Mouse (Mus musculus): ENCODE results near the gene Ilf3. TPM values are rescaled to one million over a fixed set of nuclear protein-coding genes. Genes with fewer than 3 reads are reported as not detected.

Ilf3 gene
- total and polyA plus RNA-seq, 2 experiments from 2014 or later, result 105 to 198 TPM

GRCm38 (mm10) chr9:21447778-21448177 is 80.1 kb downstream of the Ilf3 start:
- WGBS, result 100% methylated on average over 2 of the region's 2 CpGs
- Histone ChIP-seq H3K27ac (ENCODE audit: low read depth, low read length) (no peak overlapping the region), H3K4me2 (ENCODE audit: low read depth, low read length, poor library complexity, severe bottlenecking) (no peak overlapping the region), H3K4me1 (ENCODE audit: insufficient read depth, low read length) (no peaks in the 10 kb centered on the region), H3K36me3 (ENCODE audit: insufficient read depth, low read length) (peaks cover 2% of the 10 kb centered on the region; the same call in 1 of the 2 replicates), H3K4me3 (ENCODE audit: low read depth, low read length) (no peak overlapping the region), H3K27me3 (ENCODE audit: insufficient read depth, low read length) (no peaks in the 10 kb centered on the region), H3K9me3 (ENCODE audit: low read length) (no peaks in the 10 kb centered on the region), H3K9ac (replicated peaks; ENCODE audit: low read length, poor library complexity, severe bottlenecking) (no peak overlapping the region)
- TF ChIP-seq CTCF (IDR thresholded peaks at IDR 0.05), result no peak
- no peak for DNase-seq (ENCODE audit: low spot score)
- ATAC-seq (ENCODE audit: low FRiP score), result no peak

GRCm38 (mm10) chr9:21449710-21450109 is 82.0 kb downstream of the Ilf3 start:
- WGBS, result 85% methylated on average over 2 of the region's 2 CpGs
- no peak for TF ChIP-seq CTCF (IDR thresholded peaks at IDR 0.05)
- ATAC-seq (ENCODE audit: low FRiP score), result no peak
- no peaks in the 10 kb centered on the region for H3K27me3 ChIP-seq (ENCODE audit: insufficient read depth, low read length)
- no peak overlapping the region for H3K4me2 ChIP-seq (ENCODE audit: low read depth, low read length, poor library complexity, severe bottlenecking)
- DNase-seq (ENCODE audit: low spot score), result no peak
- no peak overlapping the region for H3K4me3 ChIP-seq (ENCODE audit: low read depth, low read length)
- no peak overlapping the region for H3K27ac ChIP-seq (ENCODE audit: low read depth, low read length)
- H3K36me3 ChIP-seq (ENCODE audit: insufficient read depth, low read length), result peaks cover 2% of the 10 kb centered on the region; the same call in 1 of the 2 replicates
- no peaks in the 10 kb centered on the region for H3K9me3 ChIP-seq (ENCODE audit: low read length)
- no peak overlapping the region for H3K9ac ChIP-seq (replicated peaks; ENCODE audit: low read length, poor library complexity, severe bottlenecking)
- H3K4me1 ChIP-seq (ENCODE audit: insufficient read depth, low read length), result no peaks in the 10 kb centered on the region

- TF ChIP-seq CTCF (IDR thresholded peaks at IDR 0.05), result no peak
- ATAC-seq (ENCODE audit: low FRiP score), result no peak
- peaks cover 2% of the 10 kb centered on the region; the same call in 1 of the 2 replicates for H3K36me3 ChIP-seq (ENCODE audit: insufficient read depth, low read length)
Measured at GRCm38 (mm10) chr9:21450270-21450669, 82.6 kb downstream of the Ilf3 start.

GRCm38 (mm10) chr9:21451391-21451790 is 83.7 kb downstream of the Ilf3 start:
- H3K9ac ChIP-seq (replicated peaks; ENCODE audit: low read length, poor library complexity, severe bottlenecking), result no peak overlapping the region
- no peak overlapping the region for H3K27ac ChIP-seq (ENCODE audit: low read depth, low read length)
- no peak for DNase-seq (ENCODE audit: low spot score)
- H3K27me3 ChIP-seq (ENCODE audit: insufficient read depth, low read length), result no peaks in the 10 kb centered on the region
- ATAC-seq (ENCODE audit: low FRiP score), result no peak
- no peaks in the 10 kb centered on the region for H3K9me3 ChIP-seq (ENCODE audit: low read length)
- H3K4me1 ChIP-seq (ENCODE audit: insufficient read depth, low read length), result no peaks in the 10 kb centered on the region
- TF ChIP-seq CTCF (IDR thresholded peaks at IDR 0.05), result no peak
- H3K4me2 ChIP-seq (ENCODE audit: low read depth, low read length, poor library complexity, severe bottlenecking), result no peak overlapping the region
- WGBS, result 89% methylated on average over 8 of the region's 8 CpGs
- H3K4me3 ChIP-seq (ENCODE audit: low read depth, low read length), result no peak overlapping the region
- H3K36me3 ChIP-seq (ENCODE audit: insufficient read depth, low read length), result peaks cover 2% of the 10 kb centered on the region; the same call in 1 of the 2 replicates

More at GRCm38 (mm10) chr9:21450270-21450669, 82.6 kb downstream of the Ilf3 start:
- H3K4me3 ChIP-seq (ENCODE audit: low read depth, low read length), result no peak overlapping the region
- no peak overlapping the region for H3K4me2 ChIP-seq (ENCODE audit: low read depth, low read length, poor library complexity, severe bottlenecking)
- no peaks in the 10 kb centered on the region for H3K27me3 ChIP-seq (ENCODE audit: insufficient read depth, low read length)
- no peaks in the 10 kb centered on the region for H3K4me1 ChIP-seq (ENCODE audit: insufficient read depth, low read length)
- no peaks in the 10 kb centered on the region for H3K9me3 ChIP-seq (ENCODE audit: low read length)
- DNase-seq (ENCODE audit: low spot score), result no peak
- H3K9ac ChIP-seq (replicated peaks; ENCODE audit: low read length, poor library complexity, severe bottlenecking), result no peak overlapping the region
- 75% methylated on average over 3 of the region's 3 CpGs for WGBS
- no peak overlapping the region for H3K27ac ChIP-seq (ENCODE audit: low read depth, low read length)

- no peak overlapping the region for H3K4me3 ChIP-seq (ENCODE audit: low read depth, low read length)
- no peak for TF ChIP-seq CTCF (IDR thresholded peaks at IDR 0.05)
- H3K9ac ChIP-seq (replicated peaks; ENCODE audit: low read length, poor library complexity, severe bottlenecking), result no peak overlapping the region
- 82% methylated on average over 8 of the region's 8 CpGs for WGBS
- H3K9me3 ChIP-seq (ENCODE audit: low read length), result no peaks in the 10 kb centered on the region
- no peak overlapping the region for H3K4me2 ChIP-seq (ENCODE audit: low read depth, low read length, poor library complexity, severe bottlenecking)
- peaks cover 2% of the 10 kb centered on the region; the same call in 1 of the 2 replicates for H3K36me3 ChIP-seq (ENCODE audit: insufficient read depth, low read length)
- DNase-seq (ENCODE audit: low spot score) (no peak), ATAC-seq (ENCODE audit: low FRiP score) (no peak)
- no peaks in the 10 kb centered on the region for H3K27me3 ChIP-seq (ENCODE audit: insufficient read depth, low read length)
- no peak overlapping the region for H3K27ac ChIP-seq (ENCODE audit: low read depth, low read length)
- H3K4me1 ChIP-seq (ENCODE audit: insufficient read depth, low read length), result no peaks in the 10 kb centered on the region
Measured at GRCm38 (mm10) chr9:21451870-21452269, 84.2 kb downstream of the Ilf3 start.

GRCm38 (mm10) chr9:21453003-21453402 is 85.3 kb downstream of the Ilf3 start:
- Histone ChIP-seq H3K36me3 (ENCODE audit: insufficient read depth, low read length) (peaks cover 2% of the 10 kb centered on the region; the same call in 1 of the 2 replicates), H3K4me2 (ENCODE audit: low read depth, low read length, poor library complexity, severe bottlenecking) (no peak overlapping the region), H3K27ac (ENCODE audit: low read depth, low read length) (no peak overlapping the region), H3K9ac (replicated peaks; ENCODE audit: low read length, poor library complexity, severe bottlenecking) (no peak overlapping the region), H3K27me3 (ENCODE audit: insufficient read depth, low read length) (no peaks in the 10 kb centered on the region), H3K9me3 (ENCODE audit: low read length) (no peaks in the 10 kb centered on the region), H3K4me1 (ENCODE audit: insufficient read depth, low read length) (no peaks in the 10 kb centered on the region), H3K4me3 (ENCODE audit: low read depth, low read length) (no peak overlapping the region)
- 94% methylated on average over 7 of the region's 7 CpGs for WGBS
- no peak for ATAC-seq (ENCODE audit: low FRiP score)
- no peak for DNase-seq (ENCODE audit: low spot score)
- no peak for TF ChIP-seq CTCF (IDR thresholded peaks at IDR 0.05)

Data from midbrain, postnatal 0 days (tissue).